Mouse (Mus musculus) midbrain, embryonic 15.5 days (tissue): Measurements from ENCODE around the gene Olfr187. TPM values are rescaled to one million over a fixed set of nuclear protein-coding genes. Genes with fewer than 3 reads are reported as not detected.
"Not testable (repeated sequence)": the region's sequence is repeated elsewhere in the genome, so short reads cannot be mapped to it uniquely, and the experiment has no call there.

Experiments
- ATAC-seq: fragments of 200-750 bp; cut with Nextera tagmentation; replicated peaks from 2 replicates; pipeline ENCODE4 v1.8.0; 2017; ENCODE audit warnings: moderate TSS enrichment
- H3K27ac ChIP-seq: fragments of 300-500 bp; sonication (generic); 2 replicates; pipeline ENCODE4 v1.5.1; 2015; ENCODE audit warnings: mild to moderate bottlenecking, inconsistent platforms
- H3K27me3 ChIP-seq: fragments of 300-500 bp; sonication (generic); replicated peaks from 2 replicates; pipeline ENCODE4 v1.6.1; 2015; ENCODE audit warnings: inconsistent platforms
- H3K36me3 ChIP-seq: fragments of 300-500 bp; sonication (generic); replicated peaks from 2 replicates; pipeline ENCODE4 v1.6.1; 2015; ENCODE audit warnings: inconsistent platforms
- H3K4me1 ChIP-seq: fragments of 300-500 bp; sonication (generic); 2 replicates; pipeline ENCODE4 v1.6.1; 2015; ENCODE audit warnings: inconsistent platforms
- H3K4me2 ChIP-seq: fragments of 300-500 bp; sonication (generic); 2 replicates; pipeline ENCODE4 v1.6.1; 2015; ENCODE audit warnings: inconsistent platforms, mild to moderate bottlenecking, moderate library complexity
- H3K4me3 ChIP-seq: fragments of 300-500 bp; sonication (generic); 2 replicates; pipeline ENCODE4 v1.5.1; 2015; ENCODE audit warnings: mild to moderate bottlenecking, inconsistent platforms
- H3K9ac ChIP-seq: fragments of 300-500 bp; sonication (generic); 2 replicates; pipeline ENCODE4 v1.6.1; 2015; ENCODE audit warnings: mild to moderate bottlenecking, inconsistent platforms
- H3K9me3 ChIP-seq: fragments of 300-500 bp; sonication (generic); 2 replicates; pipeline ENCODE4 v1.6.1; 2016; ENCODE audit warnings: inconsistent platforms
- WGBS: fragments of 180-500 bp; shearing (Covaris S2); methylation state at CpG from one replicate; pipeline ENCODE4 v1.1.7; 2015; ENCODE audit warnings: mixed read lengths; 5-methylcytosine and 5-hydroxymethylcytosine counted together
- polyA plus RNA-seq: library from polyadenylated mRNA; unstranded; fragments of >200 nt; fragmentation: Nextera tagmentation; extraction: Ambion mirVana; gene quantifications from 2 replicates; pipeline ENCODE4 v1.2.1, GENCODE M21; 2015

Gene Olfr187
- not detected in 2 replicates for polyA plus RNA-seq

- ATAC-seq: no peak
- H3K9ac ChIP-seq: no peak within 1 kb of the TSS
- H3K4me1 ChIP-seq: no peaks in the 10 kb centered on the region
- H3K36me3 ChIP-seq: no peaks in the 10 kb centered on the region
- no peaks in the 10 kb centered on the region for H3K27me3 ChIP-seq
- no peak within 1 kb of the TSS for H3K27ac ChIP-seq
- no peak within 1 kb of the TSS for H3K4me2 ChIP-seq
- H3K9me3 ChIP-seq: no peaks in the 10 kb centered on the region
- H3K4me3 ChIP-seq: no peak within 1 kb of the TSS
- 90% methylated on average over 7 of the region's 7 CpGs for WGBS
These were observed at the start of gene Olfr187 for GRCm38 (mm10) chr16:59039710-59040109. TSS of gene Olfr187 (minus strand) at chr16:59039767.

- H3K9me3 ChIP-seq, H3K9ac ChIP-seq, H3K4me2 ChIP-seq, H3K27ac ChIP-seq, H3K27me3 ChIP-seq, H3K4me1 ChIP-seq, ATAC-seq, H3K36me3 ChIP-seq, H3K4me3 ChIP-seq: not testable (repeated sequence)
- WGBS: 95% methylated on average over 2 of the region's 2 CpGs
These were observed 41.5 kb upstream of the Olfr187 start for GRCm38 (mm10) chr16:59081113-59081512.

- Histone ChIP-seq H3K9me3 (no peaks in the 10 kb centered on the region), H3K4me1 (no peaks in the 10 kb centered on the region), H3K36me3 (no peaks in the 10 kb centered on the region), H3K9ac (no peak within 1 kb of the TSS), H3K4me2 (no peak within 1 kb of the TSS), H3K27ac (no peak within 1 kb of the TSS), H3K27me3 (no peaks in the 10 kb centered on the region), H3K4me3 (no peak within 1 kb of the TSS)
- 89% methylated on average over 5 of the region's 5 CpGs for WGBS
- no peak for ATAC-seq
These were observed 38.3 kb upstream of the Olfr187 start, which contains the start of gene Olfr190 for GRCm38 (mm10) chr16:59077905-59078304. TSS of gene Olfr190 (minus strand) at chr16:59078005.

- H3K27ac ChIP-seq: no peak overlapping the region
- no peaks in the 10 kb centered on the region for H3K27me3 ChIP-seq
- H3K9me3 ChIP-seq: no peaks in the 10 kb centered on the region
- H3K9ac ChIP-seq: no peak overlapping the region
- no peak overlapping the region for H3K4me2 ChIP-seq
- H3K4me1 ChIP-seq: no peaks in the 10 kb centered on the region
- ATAC-seq: no peak
- H3K4me3 ChIP-seq: no peak overlapping the region
- H3K36me3 ChIP-seq: no peaks in the 10 kb centered on the region
- 84% methylated on average over 1 of the region's 1 CpGs for WGBS
These were observed 34.0 kb upstream of the Olfr187 start for GRCm38 (mm10) chr16:59073520-59073919.

GRCm38 (mm10) chr16:59071755-59072154, 32.2 kb upstream of the Olfr187 start:
- no peak for ATAC-seq
- H3K4me1 ChIP-seq: no peaks in the 10 kb centered on the region
- H3K27me3 ChIP-seq: no peaks in the 10 kb centered on the region

GRCm38 (mm10) chr16:59062411-59062810, 22.8 kb upstream of the Olfr187 start:
- WGBS: 78% methylated on average over 3 of the region's 3 CpGs
- not testable (repeated sequence) for H3K27ac ChIP-seq, H3K4me2 ChIP-seq, H3K4me3 ChIP-seq, H3K27me3 ChIP-seq, H3K9ac ChIP-seq, ATAC-seq, H3K9me3 ChIP-seq, H3K36me3 ChIP-seq, H3K4me1 ChIP-seq

More at GRCm38 (mm10) chr16:59071755-59072154, 32.2 kb upstream of the Olfr187 start:
- Histone ChIP-seq H3K4me2 (no peak overlapping the region), H3K36me3 (no peaks in the 10 kb centered on the region), H3K27ac (no peak overlapping the region), H3K4me3 (no peak overlapping the region), H3K9me3 (no peaks in the 10 kb centered on the region), H3K9ac (no peak overlapping the region)

- not testable (repeated sequence) for H3K27me3 ChIP-seq, H3K4me3 ChIP-seq, H3K9me3 ChIP-seq, H3K36me3 ChIP-seq, ATAC-seq, H3K27ac ChIP-seq, H3K4me1 ChIP-seq, H3K4me2 ChIP-seq, H3K9ac ChIP-seq
- 97% methylated on average over 2 of the region's 2 CpGs for WGBS
These were observed 9.7 kb upstream of the Olfr187 start for GRCm38 (mm10) chr16:59049286-59049685.

GRCm38 (mm10) chr16:59048860-59049259, 9.3 kb upstream of the Olfr187 start:
- Histone ChIP-seq H3K4me2 (no peak overlapping the region), H3K36me3 (no peaks in the 10 kb centered on the region), H3K27ac (no peak overlapping the region), H3K9me3 (no peaks in the 10 kb centered on the region), H3K9ac (no peak overlapping the region), H3K4me3 (no peak overlapping the region), H3K4me1 (no peaks in the 10 kb centered on the region), H3K27me3 (no peaks in the 10 kb centered on the region)
- no peak for ATAC-seq
- 80% methylated on average over 1 of the region's 1 CpGs for WGBS

- Histone ChIP-seq H3K36me3 (no peaks in the 10 kb centered on the region), H3K4me2 (no peak overlapping the region), H3K27ac (no peak overlapping the region), H3K4me3 (no peak overlapping the region), H3K9ac (no peak overlapping the region), H3K9me3 (no peaks in the 10 kb centered on the region), H3K27me3 (no peaks in the 10 kb centered on the region), H3K4me1 (no peaks in the 10 kb centered on the region)
- WGBS: 68% methylated on average over 4 of the region's 4 CpGs
- ATAC-seq: no peak
These were observed 8.0 kb upstream of the Olfr187 start for GRCm38 (mm10) chr16:59047579-59047978.

GRCm38 (mm10) chr16:59045835-59046234, 6.3 kb upstream of the Olfr187 start:
- Histone ChIP-seq H3K36me3 (no peaks in the 10 kb centered on the region), H3K27me3 (no peaks in the 10 kb centered on the region), H3K27ac (no peak overlapping the region), H3K9ac (no peak overlapping the region), H3K4me2 (no peak overlapping the region), H3K4me1 (no peaks in the 10 kb centered on the region), H3K4me3 (no peak overlapping the region), H3K9me3 (no peaks in the 10 kb centered on the region)
- ATAC-seq: no peak
- WGBS: 79% methylated on average over 3 of the region's 3 CpGs

- H3K27me3 ChIP-seq: no peaks in the 10 kb centered on the region
- H3K27ac ChIP-seq: no peak within 1 kb of the TSS
- 94% methylated on average over 4 of the region's 4 CpGs for WGBS
- no peak within 1 kb of the TSS for H3K4me3 ChIP-seq
- no peaks in the 10 kb centered on the region for H3K9me3 ChIP-seq
- H3K9ac ChIP-seq: no peak within 1 kb of the TSS
- H3K4me2 ChIP-seq: no peak within 1 kb of the TSS
- ATAC-seq: no peak
- H3K36me3 ChIP-seq: no peaks in the 10 kb centered on the region
- H3K4me1 ChIP-seq: no peaks in the 10 kb centered on the region
These were observed 9.4 kb downstream of the Olfr187 start, which contains the start of gene Olfr186 for GRCm38 (mm10) chr16:59030191-59030590. TSS of gene Olfr186 (minus strand) at chr16:59030291.

- Histone ChIP-seq H3K27me3 (no peaks in the 10 kb centered on the region), H3K9me3 (no peaks in the 10 kb centered on the region), H3K4me3 (no peak overlapping the region), H3K9ac (no peak overlapping the region), H3K27ac (no peak overlapping the region), H3K4me1 (no peaks in the 10 kb centered on the region), H3K36me3 (no peaks in the 10 kb centered on the region), H3K4me2 (no peak overlapping the region)
- 70% methylated on average over 2 of the region's 2 CpGs for WGBS
- ATAC-seq: no peak
These were observed 26.1 kb downstream of the Olfr187 start for GRCm38 (mm10) chr16:59013357-59014018.

- Histone ChIP-seq H3K36me3 (no peaks in the 10 kb centered on the region), H3K4me1 (no peaks in the 10 kb centered on the region), H3K9ac (no peak overlapping the region), H3K4me3 (no peak overlapping the region), H3K4me2 (no peak overlapping the region), H3K27me3 (no peaks in the 10 kb centered on the region), H3K9me3 (no peaks in the 10 kb centered on the region), H3K27ac (no peak overlapping the region)
- ATAC-seq: no peak
These were observed 32.4 kb downstream of the Olfr187 start for GRCm38 (mm10) chr16:59007146-59007545.
